Mouse (Mus musculus) forebrain, embryonic 11.5 days (tissue): ENCODE measurements around the gene Mrpl23. TPM values are rescaled to one million over a fixed set of nuclear protein-coding genes. Genes with fewer than 3 reads are reported as not detected.

Source experiments
- ATAC-seq: fragments of 200-750 bp; cut with Nextera tagmentation; replicated peaks from 2 replicates; pipeline ENCODE4 v1.8.0; 2017; ENCODE audit warnings: moderate TSS enrichment; ENCODE audit not compliant: low FRiP score
- DNase-seq: peaks from one replicate; pipeline ENCODE4 v3.0.0-alpha.2; 2017; ENCODE audit warnings: low spot score
- H3K27ac ChIP-seq: fragments of 300-500 bp; sonication (generic); 2 replicates; pipeline ENCODE4 v1.5.1; 2014; ENCODE audit warnings: low read depth, low read length
- H3K27me3 ChIP-seq: fragments of 300-500 bp; sonication (generic); 2 replicates; pipeline ENCODE4 v1.6.1; 2014; ENCODE audit warnings: mild to moderate bottlenecking, low read length, mixed read lengths; ENCODE audit not compliant: control insufficient read depth, insufficient read depth
- H3K36me3 ChIP-seq: fragments of 300-500 bp; sonication (generic); 2 replicates; pipeline ENCODE4 v1.6.1; 2014; ENCODE audit warnings: mild to moderate bottlenecking, low read length, moderate library complexity, mixed read lengths; ENCODE audit not compliant: control insufficient read depth, insufficient read depth
- H3K4me1 ChIP-seq: fragments of 300-500 bp; sonication (generic); replicated peaks from 2 replicates; pipeline ENCODE4 v1.6.1; 2014; ENCODE audit warnings: low read length, mixed read lengths; ENCODE audit not compliant: control insufficient read depth, insufficient read depth
- H3K4me2 ChIP-seq: fragments of 300-500 bp; sonication (generic); 2 replicates; pipeline ENCODE4 v1.6.1; 2014; ENCODE audit warnings: low read depth, mild to moderate bottlenecking, low read length, moderate library complexity, mixed read lengths; ENCODE audit not compliant: severe bottlenecking
- H3K4me3 ChIP-seq: fragments of 300-500 bp; sonication (generic); 2 replicates; pipeline ENCODE4 v1.5.1; 2014; ENCODE audit warnings: low read depth, low read length
- H3K9ac ChIP-seq: fragments of 300-500 bp; sonication (generic); 2 replicates; pipeline ENCODE4 v1.6.1; 2014; ENCODE audit warnings: low read length
- H3K9me3 ChIP-seq: fragments of 300-500 bp; sonication (generic); 2 replicates; pipeline ENCODE4 v1.6.1; 2016; ENCODE audit warnings: low read length, mixed read lengths; ENCODE audit not compliant: control insufficient read depth
- WGBS: fragments of 180-500 bp; shearing (Covaris S2); extraction: QIAGEN DNeasy Blood & Tissue Kit; methylation state at CpG from one replicate; pipeline ENCODE4 v1.1.7; 2014; 5-methylcytosine and 5-hydroxymethylcytosine counted together
- polyA plus RNA-seq: library from polyadenylated mRNA; unstranded; fragments of >200 nt; fragmentation: Nextera tagmentation; extraction: Ambion mirVana; gene quantifications from 2 replicates; pipeline ENCODE4 v1.2.1, GENCODE M21; 2014

Mrpl23 gene
- polyA plus RNA-seq, 1 experiment from 2014 or later = 18.7 TPM

DNA sequence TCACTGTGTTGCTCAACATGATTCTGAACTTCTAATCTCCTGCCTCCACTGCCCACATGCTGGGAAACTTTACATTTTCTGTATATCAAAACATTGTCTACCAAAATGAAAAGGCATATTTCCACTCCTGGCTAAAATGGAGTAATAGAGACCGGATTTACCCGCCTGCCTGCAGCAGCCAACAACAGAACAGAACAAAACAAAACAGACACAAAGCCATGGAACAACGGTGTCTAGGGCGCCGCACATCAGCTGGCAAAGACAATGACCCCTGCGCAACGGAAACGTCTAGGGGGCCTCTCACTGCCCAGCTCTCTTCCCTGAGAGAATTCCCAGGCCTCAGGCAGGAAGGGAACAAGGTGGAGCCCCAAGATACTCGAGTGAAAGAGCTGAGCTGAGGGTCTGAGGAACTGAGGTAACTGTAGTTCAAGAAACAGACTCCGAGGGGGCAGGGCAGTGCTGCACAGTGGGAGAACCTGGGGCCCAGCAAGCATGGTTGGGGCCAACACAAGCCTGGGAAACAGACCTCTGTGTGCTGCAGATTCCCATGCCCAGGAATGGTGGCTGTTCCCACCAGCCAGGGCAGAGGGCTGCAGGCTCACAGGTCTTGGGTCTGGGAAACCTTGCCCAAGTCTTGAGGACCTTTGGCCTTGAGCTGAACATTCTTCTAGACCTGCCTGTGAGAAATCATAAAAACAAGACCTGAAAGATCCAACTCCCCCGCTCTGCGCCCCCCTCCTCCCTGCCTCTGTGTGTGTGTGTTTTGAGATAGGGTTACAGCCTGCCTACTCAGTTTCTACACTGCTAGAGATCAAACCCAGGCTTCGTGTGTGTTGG lies 6.9 kb upstream of the Mrpl23 start:
- peaks cover 8% of the 10 kb centered on the region; the same call in 1 of the 2 replicates for H3K4me1 ChIP-seq
- DNase-seq (no peak), ATAC-seq (peak; percentile 33; the same call in 1 of the 2 replicates)
- no peaks in the 10 kb centered on the region for H3K36me3 ChIP-seq
- H3K27me3 ChIP-seq = no peaks in the 10 kb centered on the region
- no peak overlapping the region for H3K4me2 ChIP-seq
- H3K9ac ChIP-seq = peak overlapping the region; percentile 14
- peak overlapping the region; percentile 57 for H3K27ac ChIP-seq
- no peaks in the 10 kb centered on the region for H3K9me3 ChIP-seq
- no peak overlapping the region for H3K4me3 ChIP-seq
- 27% methylated on average over 13 of the region's 13 CpGs for WGBS

- ATAC-seq (no peak), DNase-seq (no peak)
- Histone ChIP-seq H3K36me3 (no peaks in the 10 kb centered on the region), H3K27ac (no peak overlapping the region), H3K4me1 (peaks cover 14% of the 10 kb centered on the region; the same call in 1 of the 2 replicates), H3K9ac (no peak overlapping the region), H3K4me2 (no peak overlapping the region), H3K4me3 (no peak overlapping the region), H3K27me3 (no peaks in the 10 kb centered on the region), H3K9me3 (no peaks in the 10 kb centered on the region)
- 80% methylated on average over 10 of the region's 10 CpGs for WGBS
Observed at GRCm38 (mm10) chr7:142529350-142529749, 3.1 kb upstream of the Mrpl23 start.

DNA sequence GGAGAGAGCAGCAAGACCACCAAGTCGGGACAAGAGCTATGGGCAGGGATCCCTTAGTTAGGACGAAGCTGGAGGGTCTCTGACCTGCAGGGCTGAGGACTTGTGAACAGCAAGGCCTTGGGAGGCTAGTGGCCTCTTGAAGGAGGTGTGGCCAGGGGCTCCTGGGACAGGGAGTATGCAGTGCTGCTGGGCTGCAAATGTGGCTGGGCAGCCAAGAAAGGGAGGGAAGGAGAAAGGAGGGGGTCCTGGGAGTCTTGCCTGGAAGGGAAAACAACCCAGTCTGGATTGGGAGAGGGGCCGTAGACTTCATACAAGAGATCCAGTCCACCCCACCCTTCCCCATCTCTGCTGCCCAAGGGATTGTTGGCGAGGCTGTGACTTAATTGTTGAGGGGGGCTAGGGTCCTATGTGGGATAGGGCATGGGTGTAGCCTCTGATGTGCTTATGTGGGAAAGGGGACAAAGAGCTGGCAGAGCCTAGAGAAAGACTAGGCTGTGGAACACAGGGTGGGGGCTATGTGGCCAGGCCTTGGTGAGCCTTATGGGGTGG lies 439 bp upstream of the Mrpl23 start:
- DNase-seq (no peak), ATAC-seq (peak; percentile 4; the same call in 1 of the 2 replicates)
- WGBS = 87% methylated on average over 4 of the region's 4 CpGs
- H3K27me3 ChIP-seq = no peaks in the 10 kb centered on the region
- H3K36me3 ChIP-seq = no peaks in the 10 kb centered on the region
- no peak overlapping the region for H3K9ac ChIP-seq
- H3K4me3 ChIP-seq = no peak overlapping the region
- H3K4me1 ChIP-seq = peaks cover 6% of the 10 kb centered on the region; the same call in 1 of the 2 replicates
- no peak overlapping the region; the same call in 1 of the 2 replicates for H3K4me2 ChIP-seq
- H3K9me3 ChIP-seq = no peaks in the 10 kb centered on the region
- no peak overlapping the region for H3K27ac ChIP-seq

- Histone ChIP-seq H3K9ac (peak overlapping the region; percentile 82), H3K4me2 (peak overlapping the region; percentile 66), H3K36me3 (no peaks in the 10 kb centered on the region), H3K27ac (peak overlapping the region; percentile 72), H3K4me1 (peaks cover 8% of the 10 kb centered on the region), H3K27me3 (no peaks in the 10 kb centered on the region), H3K9me3 (no peaks in the 10 kb centered on the region), H3K4me3 (peak overlapping the region; percentile 66)
- DNase-seq (peak; percentile 93), ATAC-seq (peak; percentile 86)
- WGBS = under 1% methylated on average over 44 of the region's 44 CpGs
Observed at GRCm38 (mm10) chr7:142533059-142533855, 771 bp downstream of the Mrpl23 start.

GRCm38 (mm10) chr7:142535116-142535515 lies 2.6 kb downstream of the Mrpl23 start:
- no peak for DNase-seq
- 89% methylated on average over 4 of the region's 4 CpGs for WGBS
- H3K4me1 ChIP-seq = peaks cover 16% of the 10 kb centered on the region

DNA sequence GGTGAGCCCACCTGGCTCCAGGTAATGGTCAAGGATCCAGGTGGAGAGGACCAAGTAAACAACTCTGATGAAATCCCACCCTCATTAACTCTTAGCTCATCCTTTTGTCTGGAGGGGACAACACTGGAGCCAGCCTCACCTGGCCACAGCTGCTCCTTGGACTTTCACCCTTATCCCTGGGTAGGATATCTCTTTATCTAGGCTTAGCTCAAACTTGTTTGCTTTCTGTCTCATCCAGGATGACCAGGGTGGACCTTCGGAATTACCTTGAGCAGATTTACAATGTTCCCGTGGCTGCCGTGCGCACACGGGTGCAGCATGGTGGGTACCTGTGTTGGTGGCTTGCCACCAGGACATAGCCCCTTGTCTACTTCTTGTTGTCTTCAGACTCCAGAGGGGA lies 3.3 kb downstream of the Mrpl23 start:
- Histone ChIP-seq H3K36me3 (no peaks in the 10 kb centered on the region), H3K9ac (no peak overlapping the region), H3K9me3 (no peaks in the 10 kb centered on the region), H3K4me1 (peaks cover 16% of the 10 kb centered on the region), H3K27ac (no peak overlapping the region), H3K27me3 (no peaks in the 10 kb centered on the region), H3K4me3 (no peak overlapping the region), H3K4me2 (no peak overlapping the region)
- WGBS = 99% methylated on average over 5 of the region's 5 CpGs
- DNase-seq = no peak
- no peak for ATAC-seq

More at GRCm38 (mm10) chr7:142535116-142535515, 2.6 kb downstream of the Mrpl23 start:
- Histone ChIP-seq H3K9ac (no peak overlapping the region), H3K4me3 (no peak overlapping the region), H3K9me3 (no peaks in the 10 kb centered on the region), H3K4me2 (no peak overlapping the region), H3K27ac (no peak overlapping the region), H3K27me3 (no peaks in the 10 kb centered on the region), H3K36me3 (no peaks in the 10 kb centered on the region)
- no peak for ATAC-seq

GRCm38 (mm10) chr7:142537181-142537580 lies 4.7 kb downstream of the Mrpl23 start:
- ATAC-seq (no peak), DNase-seq (no peak)
- Histone ChIP-seq H3K4me2 (no peak overlapping the region), H3K4me1 (peaks cover 16% of the 10 kb centered on the region), H3K27me3 (no peaks in the 10 kb centered on the region), H3K36me3 (no peaks in the 10 kb centered on the region), H3K9ac (no peak overlapping the region), H3K27ac (no peak overlapping the region), H3K9me3 (no peaks in the 10 kb centered on the region), H3K4me3 (no peak overlapping the region)
- WGBS = 51% methylated on average over 5 of the region's 5 CpGs

- ATAC-seq (peak; percentile 54), DNase-seq (peak; percentile 91)
- no peak overlapping the region for H3K4me3 ChIP-seq
- H3K4me1 ChIP-seq = peaks cover 20% of the 10 kb centered on the region
- peak overlapping the region; percentile 35; the same call in 1 of the 2 replicates for H3K9ac ChIP-seq
- 6% methylated on average over 6 of the region's 6 CpGs for WGBS
- no peaks in the 10 kb centered on the region for H3K36me3 ChIP-seq
- H3K4me2 ChIP-seq = no peak overlapping the region
- H3K27ac ChIP-seq = peak overlapping the region; percentile 64
- no peaks in the 10 kb centered on the region for H3K9me3 ChIP-seq
- no peaks in the 10 kb centered on the region for H3K27me3 ChIP-seq
Observed at GRCm38 (mm10) chr7:142537879-142538278, 5.4 kb downstream of the Mrpl23 start.
